Mouse (Mus musculus): ENCODE data around the gene Cckbr.

The Cckbr gene

GRCm38 (mm10) chr7:105425424-105426043 is at the start of gene Cckbr:
TSS of gene Cckbr (plus strand) at chr7:105425731.
- DNase-seq (ENCODE audit: low spot score in 2 of 2) = peak; percentile 68 to 82

GRCm38 (mm10) chr7:105380329-105380728 is 45.2 kb upstream of the Cckbr start:
- no peak for DNase-seq (ENCODE audit: low spot score in 2 of 2)

GRCm38 (mm10) chr7:105387696-105388095 is 37.8 kb upstream of the Cckbr start:
- DNase-seq (ENCODE audit: low spot score in 2 of 2) = no peak

- no peak for DNase-seq (ENCODE audit: low spot score in 2 of 2)
Measured at GRCm38 (mm10) chr7:105390236-105390635, 35.3 kb upstream of the Cckbr start.

GRCm38 (mm10) chr7:105394606-105395005 is 30.9 kb upstream of the Cckbr start:
- DNase-seq (ENCODE audit: low spot score in 2 of 2) = no peak

GRCm38 (mm10) chr7:105395131-105395820 is 30.3 kb upstream of the Cckbr start:
- DNase-seq (ENCODE audit: low spot score in 2 of 2) = no peak

- DNase-seq (ENCODE audit: low spot score in 2 of 2) = no peak
Measured at GRCm38 (mm10) chr7:105396126-105396525, 29.4 kb upstream of the Cckbr start.

- DNase-seq (ENCODE audit: low spot score in 2 of 2) = no peak
Measured at GRCm38 (mm10) chr7:105399058-105399934, 26.2 kb upstream of the Cckbr start.

GRCm38 (mm10) chr7:105399935-105400624 is 25.5 kb upstream of the Cckbr start, which contains the start of gene Fam160a2:
TSS of gene Fam160a2 (minus strand) at chr7:105400054.
- peak; percentile 99 for DNase-seq (ENCODE audit: low spot score in 2 of 2)

GRCm38 (mm10) chr7:105404268-105404667 is 21.3 kb upstream of the Cckbr start, which contains the start of gene Cnga4:
TSS of gene Cnga4 (plus strand) at chr7:105404568.
- no peak for DNase-seq (ENCODE audit: low spot score in 2 of 2)

GRCm38 (mm10) chr7:105406322-105406721 is 19.2 kb upstream of the Cckbr start:
- no peak for DNase-seq (ENCODE audit: low spot score in 2 of 2)

GRCm38 (mm10) chr7:105411874-105412632 is 13.5 kb upstream of the Cckbr start:
- peak; percentile 90 to 93 for DNase-seq (ENCODE audit: low spot score in 2 of 2)

GRCm38 (mm10) chr7:105414385-105414784 is 11.1 kb upstream of the Cckbr start:
- peak; percentile 74 for DNase-seq (ENCODE audit: low spot score in 2 of 2)

GRCm38 (mm10) chr7:105416529-105416928 is 9.0 kb upstream of the Cckbr start:
- no peak for DNase-seq (ENCODE audit: low spot score in 2 of 2)

GRCm38 (mm10) chr7:105418106-105418505 is 7.4 kb upstream of the Cckbr start:
- DNase-seq (ENCODE audit: low spot score in 2 of 2) = no peak

GRCm38 (mm10) chr7:105420903-105421302 is 4.6 kb upstream of the Cckbr start:
- DNase-seq (ENCODE audit: low spot score in 2 of 2) = no peak

GRCm38 (mm10) chr7:105424368-105424767 is 1.2 kb upstream of the Cckbr start:
- DNase-seq (ENCODE audit: low spot score in 2 of 2) = no peak

- DNase-seq (ENCODE audit: low spot score in 2 of 2) = no peak
Measured at GRCm38 (mm10) chr7:105426051-105426450, 520 bp downstream of the Cckbr start.

- DNase-seq (ENCODE audit: low spot score in 2 of 2) = no peak
Measured at GRCm38 (mm10) chr7:105432058-105432457, 6.5 kb downstream of the Cckbr start.

GRCm38 (mm10) chr7:105433859-105434258 is 8.3 kb downstream of the Cckbr start:
- DNase-seq (ENCODE audit: low spot score in 2 of 2) = no peak

- DNase-seq (ENCODE audit: low spot score in 2 of 2) = no peak
Measured at GRCm38 (mm10) chr7:105434798-105435197, 9.3 kb downstream of the Cckbr start.

Data from right cerebral cortex, adult 2 months (tissue).